Mouse (Mus musculus): Measurements from ENCODE around the gene Rmdn2. TPM values are rescaled to one million over a fixed set of nuclear protein-coding genes. Genes with fewer than 3 reads are reported as not detected.

Gene Rmdn2
- polyA plus RNA-seq, 1 experiment from 2014 or later = 5.7 TPM

DNA sequence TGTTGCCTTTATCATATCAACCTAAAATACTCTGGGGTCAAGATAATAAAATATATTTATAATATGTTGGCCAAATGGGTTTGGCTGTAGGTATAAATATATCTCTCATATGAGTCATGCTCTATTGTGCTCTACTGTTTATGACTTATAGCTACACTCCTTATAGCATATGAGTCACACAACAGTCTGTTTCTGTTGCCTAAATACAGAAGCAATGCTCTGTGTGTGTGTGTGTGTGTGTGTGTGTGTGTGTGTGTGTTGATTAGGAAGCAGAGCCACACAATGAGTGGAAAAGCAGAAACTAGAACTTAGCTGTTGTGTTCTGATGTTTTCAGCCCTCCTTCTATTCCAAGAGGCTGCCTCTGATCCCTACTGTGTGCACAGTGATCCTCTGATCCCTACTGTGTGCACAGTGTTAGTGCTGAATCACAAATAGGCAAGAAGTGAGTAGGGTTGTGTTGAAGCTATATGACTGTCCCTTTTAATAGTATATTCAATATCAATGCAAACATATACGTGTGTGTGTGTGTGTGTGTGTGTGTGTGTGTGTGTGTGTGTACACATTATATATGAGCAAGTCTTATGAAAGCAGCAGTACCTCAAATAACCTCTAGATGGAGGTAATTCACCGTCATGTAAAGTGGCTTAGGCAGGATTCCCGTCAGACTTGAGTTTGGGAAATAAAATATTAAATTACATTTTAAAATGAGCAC is 51.9 kb downstream of the Rmdn2 start:
- no peak overlapping the region for H3K27ac ChIP-seq
- no peaks in the 10 kb centered on the region for H3K4me1 ChIP-seq
- H3K27me3 ChIP-seq (ENCODE audit: poor library complexity, severe bottlenecking) = no peaks in the 10 kb centered on the region; the same call in 1 of the 2 replicates
- H3K36me3 ChIP-seq (replicated peaks) = no peaks in the 10 kb centered on the region
- no peak overlapping the region for H3K4me3 ChIP-seq
- no peaks in the 10 kb centered on the region for H3K9me3 ChIP-seq
- DNase-seq (ENCODE audit: extremely low spot score, low spot score) = no peak
- 30% methylated on average over 3 of the region's 3 CpGs for WGBS

DNA sequence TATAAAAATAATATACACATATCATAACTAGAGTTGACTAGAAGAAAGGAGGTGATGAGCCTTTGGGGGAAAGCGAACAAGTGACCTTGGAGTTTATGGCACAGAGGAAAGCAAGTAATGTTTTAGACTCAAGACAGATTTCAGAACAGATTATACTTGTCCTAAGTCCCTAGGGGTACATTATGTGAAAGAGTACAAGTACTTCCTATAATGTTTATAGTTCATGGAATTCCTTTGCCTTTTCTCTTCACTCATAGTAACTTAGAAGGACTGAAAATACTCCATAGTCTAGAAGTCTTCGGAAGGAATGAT is 52.4 kb downstream of the Rmdn2 start:
- Histone ChIP-seq H3K27me3 (ENCODE audit: poor library complexity, severe bottlenecking) (no peaks in the 10 kb centered on the region; the same call in 1 of the 2 replicates), H3K4me3 (no peak overlapping the region), H3K9me3 (no peaks in the 10 kb centered on the region), H3K36me3 (replicated peaks) (no peaks in the 10 kb centered on the region), H3K27ac (no peak overlapping the region), H3K4me1 (no peaks in the 10 kb centered on the region)
- no peak for DNase-seq (ENCODE audit: extremely low spot score, low spot score)
- WGBS = 89% methylated on average over 2 of the region's 2 CpGs

DNA sequence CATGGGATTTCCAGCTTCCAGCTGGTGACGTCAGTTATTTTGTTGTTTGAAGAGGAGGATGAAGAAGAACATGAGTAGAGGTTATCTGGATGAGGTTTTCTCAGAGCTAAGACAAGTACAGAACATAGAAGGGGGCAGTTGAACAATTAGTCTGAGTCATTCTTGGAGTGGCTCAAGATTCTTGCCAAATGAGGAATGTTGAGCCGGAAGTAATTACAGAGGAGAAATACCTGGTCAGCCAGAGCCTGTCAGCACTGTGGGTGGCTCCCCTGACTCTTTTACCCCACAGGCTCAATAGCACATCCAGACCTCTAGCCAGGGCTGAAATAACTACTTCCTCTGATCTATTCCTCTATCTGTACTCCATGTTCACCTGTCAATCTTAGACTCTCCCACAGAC is 59.2 kb downstream of the Rmdn2 start:
- H3K36me3 ChIP-seq (replicated peaks) = no peaks in the 10 kb centered on the region
- no peaks in the 10 kb centered on the region for H3K9me3 ChIP-seq
- no peak for DNase-seq (ENCODE audit: extremely low spot score, low spot score)
- no peaks in the 10 kb centered on the region for H3K4me1 ChIP-seq
- no peak overlapping the region for H3K27ac ChIP-seq
- no peak overlapping the region for H3K4me3 ChIP-seq
- no peaks in the 10 kb centered on the region for H3K27me3 ChIP-seq (ENCODE audit: poor library complexity, severe bottlenecking)
- WGBS = 73% methylated on average over 2 of the region's 2 CpGs

- 85% methylated on average over 4 of the region's 4 CpGs for WGBS
- H3K4me1 ChIP-seq = no peaks in the 10 kb centered on the region
- no peak overlapping the region for H3K27ac ChIP-seq
- no peaks in the 10 kb centered on the region for H3K27me3 ChIP-seq (ENCODE audit: poor library complexity, severe bottlenecking)
- H3K9me3 ChIP-seq = no peaks in the 10 kb centered on the region
- no peaks in the 10 kb centered on the region for H3K36me3 ChIP-seq (replicated peaks)
- no peak overlapping the region for H3K4me3 ChIP-seq
- DNase-seq (ENCODE audit: extremely low spot score, low spot score) = no peak
Observed at GRCm38 (mm10) chr17:79695106-79695505, 83.4 kb downstream of the Rmdn2 start.

- Histone ChIP-seq H3K36me3 (replicated peaks) (no peaks in the 10 kb centered on the region), H3K27me3 (ENCODE audit: poor library complexity, severe bottlenecking) (no peaks in the 10 kb centered on the region), H3K4me3 (no peak overlapping the region), H3K4me1 (no peaks in the 10 kb centered on the region), H3K27ac (no peak overlapping the region), H3K9me3 (no peaks in the 10 kb centered on the region)
- DNase-seq (ENCODE audit: extremely low spot score, low spot score) = no peak
- 91% methylated on average over 6 of the region's 6 CpGs for WGBS
Observed at GRCm38 (mm10) chr17:79695541-79695940, 83.9 kb downstream of the Rmdn2 start.

DNA sequence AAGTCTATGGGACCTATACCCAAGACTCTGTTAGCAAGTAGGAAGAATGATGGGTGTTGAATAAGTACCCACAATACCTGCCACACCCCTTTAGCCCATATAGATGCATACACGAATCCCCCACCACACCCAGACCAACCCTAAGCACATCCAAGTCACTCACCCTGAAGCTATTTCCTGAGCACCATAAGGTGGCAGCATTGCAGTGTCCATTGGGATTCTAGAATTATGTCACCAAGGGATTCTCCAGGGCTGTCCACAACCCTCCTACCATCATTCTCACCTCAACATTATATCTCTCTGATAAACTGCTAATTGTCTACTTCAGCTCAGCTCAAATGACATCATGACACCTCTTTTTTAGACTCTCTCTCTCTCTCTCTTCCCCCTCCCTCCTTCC is 87.5 kb downstream of the Rmdn2 start:
- DNase-seq (ENCODE audit: extremely low spot score, low spot score) = no peak
- Histone ChIP-seq H3K4me3 (no peak overlapping the region), H3K27me3 (ENCODE audit: poor library complexity, severe bottlenecking) (no peaks in the 10 kb centered on the region), H3K4me1 (no peaks in the 10 kb centered on the region), H3K9me3 (no peaks in the 10 kb centered on the region), H3K36me3 (replicated peaks) (no peaks in the 10 kb centered on the region), H3K27ac (no peak overlapping the region)
- 21% methylated on average over 1 of the region's 1 CpGs for WGBS

DNA sequence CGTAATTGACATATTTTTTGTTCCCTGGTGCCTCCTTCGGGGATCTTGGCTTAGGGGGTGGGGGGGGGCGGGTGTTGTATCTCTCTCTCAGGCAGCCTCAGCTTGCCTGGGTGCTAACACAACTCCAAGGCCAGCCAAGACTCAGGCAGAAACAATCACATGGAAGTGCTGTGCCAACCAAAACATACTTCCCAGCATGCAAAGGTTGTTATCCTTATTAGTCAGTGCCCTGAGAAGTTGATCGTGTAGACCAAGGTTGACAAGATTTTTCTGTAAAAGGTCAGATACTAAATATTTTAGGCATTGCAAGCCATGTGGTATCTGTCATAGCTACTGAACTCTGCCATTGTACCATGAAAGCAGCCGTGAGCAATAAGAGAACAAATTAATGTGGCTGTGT is 89.2 kb downstream of the Rmdn2 start:
- H3K9me3 ChIP-seq = no peaks in the 10 kb centered on the region
- no peaks in the 10 kb centered on the region for H3K4me1 ChIP-seq
- H3K27me3 ChIP-seq (ENCODE audit: poor library complexity, severe bottlenecking) = peaks cover 8% of the 10 kb centered on the region
- no peaks in the 10 kb centered on the region for H3K36me3 ChIP-seq (replicated peaks)
- 94% methylated on average over 5 of the region's 5 CpGs for WGBS
- no peak for DNase-seq (ENCODE audit: extremely low spot score, low spot score)
- no peak overlapping the region for H3K4me3 ChIP-seq
- no peak overlapping the region for H3K27ac ChIP-seq

GRCm38 (mm10) chr17:79705671-79706455 is 94.2 kb downstream of the Rmdn2 start:
- Histone ChIP-seq H3K27ac (no peak overlapping the region), H3K4me3 (no peak overlapping the region), H3K9me3 (no peaks in the 10 kb centered on the region), H3K36me3 (replicated peaks) (no peaks in the 10 kb centered on the region), H3K4me1 (peaks cover 26% of the 10 kb centered on the region), H3K27me3 (ENCODE audit: poor library complexity, severe bottlenecking) (peaks cover 51% of the 10 kb centered on the region)
- 72% methylated on average over 9 of the region's 9 CpGs for WGBS
- peak; percentile 3 for DNase-seq (ENCODE audit: extremely low spot score, low spot score)

DNA sequence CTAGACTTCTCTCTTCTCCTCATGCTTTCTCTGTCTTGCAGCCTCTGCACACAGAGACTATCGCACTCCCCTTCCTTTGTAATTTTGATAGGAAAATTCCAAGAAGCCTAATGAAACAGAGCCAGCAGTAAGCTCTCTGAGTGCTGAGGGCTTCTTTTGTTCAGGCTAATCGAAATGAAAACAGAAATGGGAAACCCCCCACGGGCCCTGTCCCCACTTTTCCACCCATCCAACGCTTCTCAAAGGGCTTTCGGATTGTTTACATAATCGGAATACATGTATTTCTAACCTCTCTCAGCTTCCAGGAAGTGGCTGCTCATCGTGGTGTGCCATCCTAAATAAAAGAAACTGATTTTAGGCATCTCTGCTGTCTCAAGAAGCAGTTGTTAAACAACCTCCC is 96.5 kb downstream of the Rmdn2 start:
- no peak overlapping the region for H3K4me3 ChIP-seq
- H3K27me3 ChIP-seq (ENCODE audit: poor library complexity, severe bottlenecking) = peaks cover 74% of the 10 kb centered on the region
- no peak overlapping the region for H3K27ac ChIP-seq
- H3K9me3 ChIP-seq = no peaks in the 10 kb centered on the region
- DNase-seq (ENCODE audit: extremely low spot score, low spot score) = peak; percentile 32
- WGBS = 2% methylated on average over 7 of the region's 7 CpGs
- no peaks in the 10 kb centered on the region for H3K36me3 ChIP-seq (replicated peaks)
- H3K4me1 ChIP-seq = peaks cover 34% of the 10 kb centered on the region

DNA sequence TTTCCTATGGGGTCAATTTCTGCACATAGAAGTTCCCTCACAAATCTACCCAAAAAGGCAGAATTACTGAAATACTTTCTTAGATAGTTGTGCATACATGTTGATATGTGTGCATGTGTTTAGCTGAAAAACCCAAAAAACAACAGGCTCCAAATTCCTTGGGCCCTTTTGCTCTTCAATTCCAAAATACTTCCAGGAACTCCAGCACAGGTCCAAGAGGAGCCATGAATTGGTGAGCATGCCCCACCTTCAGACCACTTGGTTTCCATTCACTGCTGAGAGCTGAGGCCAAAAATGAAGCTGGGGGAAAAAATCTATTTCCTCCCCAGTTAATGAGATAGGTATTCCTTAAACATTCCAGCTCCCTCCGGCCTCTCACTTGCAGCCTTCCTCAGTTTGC is 98.1 kb downstream of the Rmdn2 start:
- Histone ChIP-seq H3K36me3 (replicated peaks) (no peaks in the 10 kb centered on the region), H3K27me3 (ENCODE audit: poor library complexity, severe bottlenecking) (peaks cover 90% of the 10 kb centered on the region), H3K27ac (no peak overlapping the region), H3K4me3 (no peak overlapping the region), H3K4me1 (peaks cover 49% of the 10 kb centered on the region), H3K9me3 (no peaks in the 10 kb centered on the region)
- DNase-seq (ENCODE audit: extremely low spot score, low spot score) = no peak
- WGBS = 44% methylated on average over 1 of the region's 1 CpGs

GRCm38 (mm10) chr17:79710246-79710842 is 98.7 kb downstream of the Rmdn2 start:
- WGBS = 6% methylated on average over 15 of the region's 15 CpGs
- Histone ChIP-seq H3K27ac (no peak overlapping the region), H3K36me3 (replicated peaks) (no peaks in the 10 kb centered on the region), H3K4me3 (no peak overlapping the region; the same call in 1 of the 2 replicates), H3K9me3 (no peaks in the 10 kb centered on the region), H3K4me1 (peaks cover 55% of the 10 kb centered on the region), H3K27me3 (ENCODE audit: poor library complexity, severe bottlenecking) (peaks cover 93% of the 10 kb centered on the region)
- DNase-seq (ENCODE audit: extremely low spot score, low spot score) = peak; percentile 34

GRCm38 (mm10) chr17:79711944-79712343 is 100.3 kb downstream of the Rmdn2 start:
- Histone ChIP-seq H3K27me3 (ENCODE audit: poor library complexity, severe bottlenecking) (peaks cover 96% of the 10 kb centered on the region), H3K9me3 (no peaks in the 10 kb centered on the region; the same call in 1 of the 2 replicates), H3K4me3 (no peak overlapping the region), H3K36me3 (replicated peaks) (no peaks in the 10 kb centered on the region), H3K27ac (no peak overlapping the region), H3K4me1 (peaks cover 63% of the 10 kb centered on the region)
- 6% methylated on average over 6 of the region's 6 CpGs for WGBS
- DNase-seq (ENCODE audit: extremely low spot score, low spot score) = no peak

- Histone ChIP-seq H3K9me3 (peaks cover 3% of the 10 kb centered on the region; the same call in 1 of the 2 replicates), H3K36me3 (replicated peaks) (no peaks in the 10 kb centered on the region), H3K4me3 (no peak overlapping the region), H3K27ac (no peak overlapping the region), H3K4me1 (peaks cover 59% of the 10 kb centered on the region), H3K27me3 (ENCODE audit: poor library complexity, severe bottlenecking) (peaks cover 96% of the 10 kb centered on the region)
- WGBS = 2% methylated on average over 9 of the region's 9 CpGs
- DNase-seq (ENCODE audit: extremely low spot score, low spot score) = no peak
Observed at GRCm38 (mm10) chr17:79712536-79712935, 100.9 kb downstream of the Rmdn2 start.
